Mouse (Mus musculus) ES-E14 (cell line): ENCODE data around the gene Qpctl.

Experiments
- CHD2 ChIP-seq: IDR thresholded peaks from 2 replicates; pipeline ENCODE4 v1.6.1; 2014; ENCODE audit warnings: mild to moderate bottlenecking, low read depth, low read length, inconsistent platforms
- HCFC1 ChIP-seq: IDR thresholded peaks from 2 replicates; pipeline ENCODE4 v1.6.1; 2012; ENCODE audit warnings: low read length, inconsistent platforms, borderline replicate concordance; ENCODE audit not compliant: insufficient read depth
- MAFK ChIP-seq: IDR thresholded peaks from 2 replicates; pipeline ENCODE4 v1.6.1; 2014; ENCODE audit warnings: mild to moderate bottlenecking, low read depth, low read length, inconsistent platforms; ENCODE audit not compliant: insufficient read depth
- ZC3H11A ChIP-seq: IDR thresholded peaks from 2 replicates; pipeline ENCODE4 v1.6.1; 2012; ENCODE audit warnings: low read depth, mild to moderate bottlenecking, inconsistent platforms, low read length, borderline replicate concordance
- ZNF384 ChIP-seq: IDR thresholded peaks from 2 replicates; pipeline ENCODE4 v1.6.1; 2012; ENCODE audit warnings: low read depth, low read length, inconsistent platforms

- TF ChIP-seq ZNF384 (no peak), HCFC1 (no peak), MAFK (no peak), ZC3H11A (no peak), CHD2 (no peak)
Measured at GRCm38 (mm10) chr7:19180862-19181429, 31.9 kb upstream of the Qpctl start.
